Mouse (Mus musculus) T-cell, adult 2 months (primary cell): Measurements from ENCODE around the gene Zfp354a.
"Not testable (repeated sequence)": the region's sequence is repeated elsewhere in the genome, so short reads cannot be mapped to it uniquely, and the experiment has no call there.

Source experiments
- DNase-seq: peaks from one replicate; pipeline ENCODE4 v3.0.0; 2022; ENCODE audit warnings: low spot score

Gene Zfp354a

GRCm38 (mm10) chr11:51059151-51059571, at the start of gene Zfp354a:
Zfp354a (plus strand) TSS chr11:51059257.
- DNase-seq, result no peak

- no peak for DNase-seq
These were observed 47.2 kb upstream of the Zfp354a start for GRCm38 (mm10) chr11:51011821-51012220.

- DNase-seq, result no peak
These were observed 45.1 kb upstream of the Zfp354a start, which contains the start of gene Olfr54 for GRCm38 (mm10) chr11:51013936-51014335. Olfr54 (plus strand) TSS chr11:51014236.

- no peak for DNase-seq
These were observed 42.7 kb upstream of the Zfp354a start for GRCm38 (mm10) chr11:51016341-51016740.

GRCm38 (mm10) chr11:51026811-51027210, 32.2 kb upstream of the Zfp354a start:
- DNase-seq, result not testable (repeated sequence)

GRCm38 (mm10) chr11:51029381-51029780, 29.7 kb upstream of the Zfp354a start:
- DNase-seq, result not testable (repeated sequence)

GRCm38 (mm10) chr11:51030225-51030624, 28.8 kb upstream of the Zfp354a start:
- DNase-seq, result no peak

- no peak for DNase-seq
These were observed 26.2 kb upstream of the Zfp354a start for GRCm38 (mm10) chr11:51032851-51033250.

- DNase-seq, result not testable (repeated sequence)
These were observed 24.9 kb upstream of the Zfp354a start for GRCm38 (mm10) chr11:51034141-51034540.

GRCm38 (mm10) chr11:51035951-51036350, 23.1 kb upstream of the Zfp354a start:
- DNase-seq, result no peak

- DNase-seq, result not testable (repeated sequence)
These were observed 14.3 kb upstream of the Zfp354a start for GRCm38 (mm10) chr11:51044776-51045175.

- DNase-seq, result not testable (repeated sequence)
These were observed 11.2 kb upstream of the Zfp354a start, which contains the start of gene Olfr1375 for GRCm38 (mm10) chr11:51047809-51048208. Olfr1375 (plus strand) TSS chr11:51048109.

GRCm38 (mm10) chr11:51051678-51052077, 7.4 kb upstream of the Zfp354a start:
- no peak for DNase-seq

- DNase-seq, result no peak
These were observed 5.8 kb upstream of the Zfp354a start for GRCm38 (mm10) chr11:51053230-51053629.

- no peak for DNase-seq
These were observed 583 bp downstream of the Zfp354a start for GRCm38 (mm10) chr11:51059640-51060039.

GRCm38 (mm10) chr11:51060981-51061380, 1.9 kb downstream of the Zfp354a start:
- no peak for DNase-seq

GRCm38 (mm10) chr11:51063276-51063675, 4.2 kb downstream of the Zfp354a start:
- no peak for DNase-seq

- DNase-seq, result no peak
These were observed 4.8 kb downstream of the Zfp354a start for GRCm38 (mm10) chr11:51063841-51064240.

GRCm38 (mm10) chr11:51084527-51084926, 25.5 kb downstream of the Zfp354a start:
- no peak for DNase-seq

- no peak for DNase-seq
These were observed 26.2 kb downstream of the Zfp354a start for GRCm38 (mm10) chr11:51085269-51085668.

GRCm38 (mm10) chr11:51107261-51107660, 48.2 kb downstream of the Zfp354a start:
- DNase-seq, result no peak

GRCm38 (mm10) chr11:51110621-51111020, 51.6 kb downstream of the Zfp354a start:
- no peak for DNase-seq
